Mouse (Mus musculus): ENCODE measurements at regions not wholly inside any gene's neighbourhood (a gene's known extent, or its start where the extent isn't known, plus 50 kb on each side); places are given as distances from the start of the nearest gene placed in this dataset.

DNA sequence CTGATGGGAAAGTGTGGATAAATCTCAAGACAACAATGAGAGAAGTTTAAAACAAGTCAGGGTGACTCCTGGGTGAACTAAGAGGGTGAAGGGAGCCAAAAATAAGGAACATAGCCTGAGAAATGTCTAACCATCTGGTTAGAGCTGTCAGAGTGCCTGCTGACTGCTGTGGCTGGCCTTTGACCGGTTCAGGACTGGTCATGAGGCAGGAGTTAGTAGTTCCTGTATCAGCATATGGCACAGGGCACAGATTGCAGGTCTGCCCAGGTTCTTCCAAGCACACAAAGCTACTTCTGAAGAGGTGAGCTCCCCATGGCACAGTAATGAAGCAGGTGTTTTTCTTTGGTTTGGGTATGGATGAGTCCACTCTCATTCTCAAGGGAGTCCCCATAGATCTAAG, 302.0 kb downstream of the Cd109 start:
- ATAC-seq (ENCODE audit: extremely low read depth, insufficient number of reproducible peaks, low FRiP score, low TSS enrichment): no peak
- Histone ChIP-seq H3K9me3 (no peaks in the 10 kb centered on the region), H3K4me3 (no peak overlapping the region), H3K4me1 (no peaks in the 10 kb centered on the region), H3K4me2 (no peak overlapping the region), H3K27ac (replicated peaks) (no peak overlapping the region), H3K9ac (no peak overlapping the region), H3K36me3 (no peaks in the 10 kb centered on the region), H3K27me3 (replicated peaks) (no peaks in the 10 kb centered on the region)
- WGBS: 77% methylated on average over 1 of the region's 1 CpGs

DNA sequence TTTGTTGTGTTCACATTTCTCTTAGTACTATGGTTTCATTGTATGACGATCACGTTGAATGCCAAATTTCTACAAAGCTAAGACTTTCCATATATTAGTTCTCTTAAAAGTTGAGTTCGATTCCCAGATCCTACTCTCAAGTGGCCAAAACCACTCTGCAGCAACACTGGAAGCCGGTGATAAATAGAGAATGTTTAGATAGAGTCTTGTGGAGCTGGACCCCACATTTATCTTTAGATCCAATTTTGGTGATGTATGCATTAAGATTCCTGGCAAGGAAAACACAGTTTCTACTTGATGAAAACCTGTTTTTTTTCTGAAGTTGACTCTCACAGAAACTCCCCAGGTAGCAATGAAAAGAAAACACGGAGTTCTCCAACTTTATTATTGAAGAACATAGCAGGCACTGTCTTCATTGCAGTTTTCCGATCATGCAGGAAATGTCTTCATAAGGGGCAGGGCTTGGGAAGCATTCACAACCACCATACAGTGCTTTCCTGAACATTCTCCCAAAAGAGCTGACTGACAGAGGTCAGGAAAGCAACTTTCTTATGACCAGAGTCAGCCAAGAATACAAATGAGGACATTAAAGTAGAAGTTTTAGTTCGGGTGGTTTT, 310.7 kb downstream of the Cd109 start:
- Histone ChIP-seq H3K4me3 (no peak overlapping the region), H3K9me3 (no peaks in the 10 kb centered on the region), H3K4me1 (peaks cover 15% of the 10 kb centered on the region), H3K36me3 (no peaks in the 10 kb centered on the region), H3K27ac (replicated peaks) (no peak overlapping the region), H3K9ac (no peak overlapping the region), H3K27me3 (replicated peaks) (no peaks in the 10 kb centered on the region), H3K4me2 (no peak overlapping the region)
- WGBS: 64% methylated on average over 7 of the region's 7 CpGs
- ATAC-seq (ENCODE audit: extremely low read depth, insufficient number of reproducible peaks, low FRiP score, low TSS enrichment): no peak

DNA sequence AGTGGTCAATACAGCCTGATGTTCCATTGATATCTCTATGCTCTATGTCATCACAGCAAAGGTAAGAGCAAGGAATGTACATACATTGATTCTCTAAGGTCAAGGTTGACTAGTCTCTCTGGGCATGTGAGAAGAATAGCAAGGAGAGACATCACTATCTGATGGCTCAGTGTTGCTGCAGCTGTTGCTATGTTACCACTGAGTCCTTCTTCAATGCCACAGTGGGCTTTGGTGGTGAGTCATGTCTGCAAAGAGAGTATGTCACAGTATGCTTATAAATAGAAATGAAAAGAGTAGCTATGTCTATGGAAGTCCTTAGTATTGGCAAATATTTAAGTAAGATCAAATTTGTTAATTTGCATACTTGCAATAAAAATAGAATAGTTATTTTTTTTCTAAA, 326.3 kb downstream of the Cd109 start:
- Histone ChIP-seq H3K4me3 (no peak overlapping the region), H3K9ac (no peak overlapping the region), H3K27me3 (replicated peaks) (no peaks in the 10 kb centered on the region), H3K36me3 (no peaks in the 10 kb centered on the region), H3K4me2 (no peak overlapping the region), H3K27ac (replicated peaks) (no peak overlapping the region), H3K9me3 (no peaks in the 10 kb centered on the region), H3K4me1 (0 out of 2 replicates have a peak, but pooled peaks cover 4% of the 10 kb centered on the region)
- ATAC-seq (ENCODE audit: extremely low read depth, insufficient number of reproducible peaks, low FRiP score, low TSS enrichment): no peak

DNA sequence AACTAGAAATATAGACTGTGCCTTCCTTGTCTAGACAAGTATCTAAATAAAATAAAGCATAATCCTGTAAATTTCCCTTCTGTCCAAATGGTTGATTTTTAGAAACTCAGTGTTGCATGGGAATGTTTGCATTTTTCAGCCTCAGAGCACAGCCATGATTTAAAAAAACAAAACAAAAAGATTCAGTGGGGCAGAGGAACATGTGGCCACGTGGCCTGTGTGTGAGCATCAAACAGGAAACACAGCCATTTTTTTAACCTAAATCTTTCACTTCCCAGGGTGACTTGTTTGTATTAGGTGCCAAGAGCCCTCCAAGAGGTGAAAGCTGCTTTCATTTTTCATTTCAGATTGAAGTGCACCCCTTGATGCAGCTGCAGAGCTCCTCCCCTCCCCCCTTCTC, 349.5 kb downstream of the Cd109 start:
- Histone ChIP-seq H3K27me3 (replicated peaks) (no peaks in the 10 kb centered on the region), H3K4me3 (no peak overlapping the region), H3K27ac (replicated peaks) (no peak overlapping the region), H3K9ac (no peak overlapping the region), H3K36me3 (no peaks in the 10 kb centered on the region), H3K9me3 (no peaks in the 10 kb centered on the region), H3K4me1 (no peaks in the 10 kb centered on the region), H3K4me2 (no peak overlapping the region)
- ATAC-seq (ENCODE audit: extremely low read depth, insufficient number of reproducible peaks, low FRiP score, low TSS enrichment): no peak
- 62% methylated on average over 1 of the region's 1 CpGs for WGBS

DNA sequence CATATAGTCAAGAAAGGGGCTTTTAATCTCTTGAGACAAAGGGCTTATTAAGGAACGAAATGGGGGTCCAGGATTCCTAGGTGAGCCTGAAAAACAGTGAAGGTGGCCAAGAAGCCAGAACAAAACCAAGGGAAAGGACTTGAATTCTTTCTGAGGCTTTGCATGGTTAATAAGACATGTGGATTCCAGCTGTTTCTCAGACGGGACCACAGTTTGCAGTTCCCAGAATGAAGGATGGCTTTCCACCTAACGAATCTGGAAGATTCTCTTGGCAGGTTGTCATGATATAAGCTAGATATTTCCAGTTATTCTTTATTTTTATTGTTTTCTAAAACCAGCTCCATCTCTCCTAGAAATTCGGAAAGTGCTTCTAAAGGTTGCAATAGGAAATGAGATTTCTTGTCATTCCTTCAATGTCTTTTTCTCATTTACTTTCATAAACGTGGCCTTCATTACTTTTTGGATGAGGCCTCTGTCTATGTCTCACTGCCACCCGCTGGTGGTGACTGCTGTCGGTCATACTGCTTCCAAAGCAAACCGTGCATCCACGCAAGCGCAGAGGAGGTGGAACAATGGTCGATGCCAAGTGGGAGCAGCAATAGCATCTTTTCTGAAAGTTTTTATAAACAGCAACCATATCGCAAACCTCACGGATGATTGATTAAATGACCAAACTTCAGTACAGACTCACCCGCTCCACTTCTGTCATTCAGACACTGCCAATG, 350.0 kb downstream of the Cd109 start:
- Histone ChIP-seq H3K36me3 (no peaks in the 10 kb centered on the region), H3K4me2 (no peak overlapping the region), H3K9me3 (no peaks in the 10 kb centered on the region), H3K27me3 (replicated peaks) (no peaks in the 10 kb centered on the region), H3K27ac (replicated peaks) (no peak overlapping the region), H3K9ac (no peak overlapping the region), H3K4me3 (no peak overlapping the region), H3K4me1 (no peaks in the 10 kb centered on the region)
- WGBS: 69% methylated on average over 14 of the region's 14 CpGs
- no peak for ATAC-seq (ENCODE audit: extremely low read depth, insufficient number of reproducible peaks, low FRiP score, low TSS enrichment)

DNA sequence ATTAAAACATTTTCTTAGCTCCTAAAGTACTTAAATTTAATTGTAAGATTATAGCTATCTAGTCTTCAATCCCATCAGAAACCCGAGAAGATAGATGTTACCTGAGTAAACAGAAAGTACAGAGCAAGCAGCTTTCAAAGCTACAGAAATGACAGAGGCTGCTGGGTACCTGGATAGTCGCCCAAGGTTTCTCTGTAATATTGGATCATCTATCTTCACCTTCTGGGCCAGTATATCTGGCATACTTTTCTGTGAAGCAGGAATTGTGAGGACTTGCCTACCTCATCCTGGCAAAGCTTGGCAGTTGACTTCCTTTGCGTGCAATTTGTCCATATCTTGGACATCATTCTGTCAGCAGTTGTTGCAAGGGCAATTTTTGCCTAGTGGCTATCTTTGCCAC, 356.4 kb downstream of the Cd109 start:
- 60% methylated on average over 3 of the region's 3 CpGs for WGBS
- Histone ChIP-seq H3K4me1 (no peaks in the 10 kb centered on the region), H3K27ac (replicated peaks) (no peak overlapping the region), H3K9me3 (no peaks in the 10 kb centered on the region), H3K9ac (no peak overlapping the region), H3K4me2 (no peak overlapping the region), H3K36me3 (no peaks in the 10 kb centered on the region), H3K27me3 (replicated peaks) (no peaks in the 10 kb centered on the region), H3K4me3 (no peak overlapping the region)
- no peak for ATAC-seq (ENCODE audit: extremely low read depth, insufficient number of reproducible peaks, low FRiP score, low TSS enrichment)

DNA sequence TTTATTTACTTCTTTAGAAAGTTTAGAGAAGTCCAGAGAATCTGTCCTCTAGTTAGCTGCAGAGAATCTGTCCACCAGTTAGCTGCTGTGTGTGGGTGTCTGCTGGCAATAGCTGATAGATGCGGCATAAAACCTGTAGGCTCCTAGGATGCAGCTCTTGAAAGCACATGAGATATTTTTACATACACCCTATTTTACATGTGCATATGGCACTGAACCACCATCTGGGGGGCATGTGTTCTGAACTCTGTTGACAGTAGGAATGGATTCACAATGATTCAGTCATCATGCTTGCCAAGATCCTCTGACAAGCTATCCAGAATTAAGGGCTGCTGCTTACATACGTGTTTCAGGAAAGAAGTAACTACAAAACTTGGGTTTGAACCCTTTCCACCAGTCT, 368.4 kb downstream of the Cd109 start:
- no peaks in the 10 kb centered on the region for H3K9me3 ChIP-seq
- WGBS: 68% methylated on average over 2 of the region's 2 CpGs
- H3K27me3 ChIP-seq (replicated peaks): no peaks in the 10 kb centered on the region
- ATAC-seq (ENCODE audit: extremely low read depth, insufficient number of reproducible peaks, low FRiP score, low TSS enrichment): no peak
- H3K4me2 ChIP-seq: no peak overlapping the region
- H3K27ac ChIP-seq (replicated peaks): no peak overlapping the region
- no peak overlapping the region for H3K9ac ChIP-seq
- no peaks in the 10 kb centered on the region for H3K4me1 ChIP-seq
- no peaks in the 10 kb centered on the region for H3K36me3 ChIP-seq
- H3K4me3 ChIP-seq: no peak overlapping the region

DNA sequence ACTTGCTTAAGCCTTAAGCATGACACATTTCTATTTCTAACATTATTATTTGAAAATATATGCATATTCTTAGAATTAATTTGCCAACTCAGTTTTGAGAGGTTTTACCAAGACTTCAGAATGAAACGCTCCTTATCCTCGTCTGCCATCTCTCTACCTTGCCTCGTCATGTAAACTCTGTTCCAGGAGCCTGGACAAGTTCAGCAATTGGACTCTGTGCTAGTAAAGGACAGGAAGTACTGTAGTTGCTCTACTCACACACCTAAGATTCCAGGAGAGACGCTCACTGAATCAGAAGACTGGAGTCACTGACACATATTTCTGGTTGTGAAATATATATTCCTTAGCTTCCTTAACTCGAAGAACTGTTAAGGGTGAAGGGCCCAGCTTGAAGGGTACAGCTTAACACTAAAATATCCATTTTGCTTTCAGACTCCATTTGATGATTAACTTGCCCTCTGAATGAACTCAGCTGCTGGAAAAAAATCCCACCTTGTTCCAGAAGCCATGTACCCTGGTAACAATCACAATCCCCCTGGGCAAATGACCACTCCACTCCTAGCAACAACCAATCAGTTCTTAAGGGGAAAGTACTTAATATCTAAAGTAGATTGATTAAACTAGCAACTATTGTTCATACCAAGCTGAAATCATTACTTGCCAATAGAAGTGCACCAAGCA, 370.0 kb downstream of the Cd109 start:
- no peak for ATAC-seq (ENCODE audit: extremely low read depth, insufficient number of reproducible peaks, low FRiP score, low TSS enrichment)
- WGBS: 77% methylated on average over 5 of the region's 5 CpGs
- H3K9ac ChIP-seq: no peak overlapping the region
- no peaks in the 10 kb centered on the region for H3K36me3 ChIP-seq
- H3K27ac ChIP-seq (replicated peaks): no peak overlapping the region
- no peaks in the 10 kb centered on the region for H3K9me3 ChIP-seq
- no peak overlapping the region for H3K4me3 ChIP-seq
- no peaks in the 10 kb centered on the region for H3K27me3 ChIP-seq (replicated peaks)
- no peak overlapping the region for H3K4me2 ChIP-seq
- H3K4me1 ChIP-seq: no peaks in the 10 kb centered on the region

DNA sequence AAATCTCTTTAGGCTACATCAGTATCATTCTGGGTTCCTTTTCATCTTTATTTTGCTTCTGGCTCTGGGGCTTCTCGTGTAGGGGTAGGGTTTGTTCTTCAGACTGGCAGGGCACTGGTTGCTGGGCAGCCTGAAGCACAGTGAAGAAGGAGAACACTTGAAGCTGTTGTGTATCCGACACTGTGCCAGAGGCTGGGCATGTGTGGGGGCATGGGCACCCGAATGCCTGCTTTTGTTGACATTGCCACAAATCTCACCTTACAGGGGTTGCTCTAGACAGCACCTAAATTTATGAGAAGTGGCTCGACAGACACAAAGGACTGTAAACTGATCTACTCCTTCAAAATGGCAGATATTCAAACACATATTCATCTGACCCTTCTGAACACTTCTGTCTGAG, 376.0 kb downstream of the Cd109 start:
- Histone ChIP-seq H3K27me3 (replicated peaks) (no peaks in the 10 kb centered on the region), H3K9me3 (no peaks in the 10 kb centered on the region), H3K27ac (replicated peaks) (no peak overlapping the region), H3K9ac (no peak overlapping the region), H3K4me3 (no peak overlapping the region), H3K4me1 (no peaks in the 10 kb centered on the region), H3K36me3 (no peaks in the 10 kb centered on the region), H3K4me2 (no peak overlapping the region)
- 59% methylated on average over 4 of the region's 4 CpGs for WGBS
- ATAC-seq (ENCODE audit: extremely low read depth, insufficient number of reproducible peaks, low FRiP score, low TSS enrichment): no peak

DNA sequence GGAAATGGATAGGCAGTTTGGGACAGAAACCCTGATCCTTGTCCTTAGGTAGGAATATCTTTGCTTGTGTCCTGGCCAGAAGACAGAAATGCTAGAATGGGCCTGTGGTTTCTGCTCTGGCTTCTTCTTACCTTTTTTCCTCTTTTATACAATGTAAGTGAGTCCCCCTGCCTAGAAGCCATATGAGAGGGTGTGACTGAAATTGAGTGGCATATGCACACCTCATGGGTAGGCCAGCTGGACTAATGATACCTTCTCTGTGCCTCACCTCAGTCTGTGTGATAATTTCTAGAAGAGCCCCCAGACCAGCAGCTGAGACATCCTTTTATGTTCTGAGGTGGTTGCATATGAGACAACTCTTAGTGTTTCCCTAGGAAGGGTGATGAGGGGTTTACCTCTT, 385.7 kb downstream of the Cd109 start:
- H3K36me3 ChIP-seq: no peaks in the 10 kb centered on the region
- H3K27ac ChIP-seq (replicated peaks): no peak overlapping the region
- no peak for ATAC-seq (ENCODE audit: extremely low read depth, insufficient number of reproducible peaks, low FRiP score, low TSS enrichment)
- no peak overlapping the region for H3K4me3 ChIP-seq
- no peak overlapping the region for H3K9ac ChIP-seq
- H3K4me1 ChIP-seq: no peaks in the 10 kb centered on the region
- no peak overlapping the region for H3K4me2 ChIP-seq
- no peaks in the 10 kb centered on the region for H3K9me3 ChIP-seq
- H3K27me3 ChIP-seq (replicated peaks): no peaks in the 10 kb centered on the region

DNA sequence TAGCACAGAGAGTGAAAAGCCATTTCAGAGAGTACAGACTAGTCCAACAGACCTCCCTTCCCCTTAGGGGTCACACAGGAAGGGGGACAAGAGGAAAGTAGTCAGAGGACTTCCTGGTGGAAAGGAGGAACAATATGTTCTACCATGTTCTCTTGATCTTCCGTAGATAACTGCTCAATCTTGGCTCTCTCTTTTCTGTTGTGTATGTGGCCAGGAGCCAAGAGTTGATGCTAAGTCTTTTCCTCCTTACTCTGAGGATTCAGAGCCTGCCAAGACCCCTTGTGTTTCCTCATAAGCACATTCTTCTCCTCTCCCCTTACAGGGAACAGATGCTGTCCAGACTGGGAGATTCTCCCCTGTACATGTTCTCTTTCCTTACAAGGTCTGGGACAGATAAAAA, 386.6 kb downstream of the Cd109 start:
- Histone ChIP-seq H3K9me3 (no peaks in the 10 kb centered on the region), H3K27ac (replicated peaks) (no peak overlapping the region), H3K9ac (no peak overlapping the region), H3K4me2 (no peak overlapping the region), H3K36me3 (no peaks in the 10 kb centered on the region), H3K4me1 (no peaks in the 10 kb centered on the region), H3K27me3 (replicated peaks) (no peaks in the 10 kb centered on the region), H3K4me3 (no peak overlapping the region)
- no peak for ATAC-seq (ENCODE audit: extremely low read depth, insufficient number of reproducible peaks, low FRiP score, low TSS enrichment)
- 41% methylated on average over 1 of the region's 1 CpGs for WGBS

Data from heart, embryonic 13.5 days (tissue).